Mouse (Mus musculus): Measurements from ENCODE around the gene Tmtc2.

GRCm38 (mm10) chr10:105201491-105201890, 372.8 kb downstream of the Tmtc2 start:
- TF ChIP-seq CTCF (IDR thresholded peaks at IDR 0.05; ENCODE audit: borderline replicate concordance, extremely low read depth, insufficient read depth, insufficient read length) (no peak), POLR2A (IDR thresholded peaks at IDR 0.05; ENCODE audit: borderline replicate concordance, extremely low read depth, insufficient read depth, insufficient read length, poor library complexity, severe bottlenecking) (no peak)
